Mouse (Mus musculus) retina, adult 2 months (tissue): ENCODE results near the gene Fli1.

ENCODE experiments used
- DNase-seq: peaks from one replicate; pipeline ENCODE4 v3.0.0-alpha.2; 2012; ENCODE audit warnings: low read depth, low spot score

The Fli1 gene

GRCm38 (mm10) chr9:32542212-32543039 lies at the start of gene Fli1:
Gene Fli1 (minus strand): TSS chr9:32542861.
- DNase-seq = no peak

- DNase-seq = peak; percentile 41
Observed at GRCm38 (mm10) chr9:32591732-32592582, 49.3 kb upstream of the Fli1 start.

DNA sequence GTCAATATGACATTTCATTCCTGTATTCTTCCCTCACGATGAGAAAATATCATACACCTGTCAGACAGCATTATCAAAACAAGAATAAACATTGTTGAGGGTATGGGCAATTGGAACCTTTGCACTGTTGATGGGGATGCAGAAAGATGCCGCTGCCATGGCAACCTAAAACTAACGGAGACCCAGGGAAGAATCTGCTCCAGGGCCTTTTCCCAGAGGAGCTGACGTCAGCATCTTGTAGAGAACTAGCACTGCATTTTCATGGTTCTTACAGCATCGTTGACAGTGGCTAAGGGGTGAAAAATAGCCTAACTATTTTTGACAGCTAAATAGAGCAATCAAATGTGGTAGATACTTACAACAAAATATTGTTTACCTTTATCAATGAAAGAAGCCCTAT lies 47.9 kb upstream of the Fli1 start:
- no peak for DNase-seq

- DNase-seq = peak; percentile 37
Observed at GRCm38 (mm10) chr9:32589900-32590299, 47.2 kb upstream of the Fli1 start.

DNA sequence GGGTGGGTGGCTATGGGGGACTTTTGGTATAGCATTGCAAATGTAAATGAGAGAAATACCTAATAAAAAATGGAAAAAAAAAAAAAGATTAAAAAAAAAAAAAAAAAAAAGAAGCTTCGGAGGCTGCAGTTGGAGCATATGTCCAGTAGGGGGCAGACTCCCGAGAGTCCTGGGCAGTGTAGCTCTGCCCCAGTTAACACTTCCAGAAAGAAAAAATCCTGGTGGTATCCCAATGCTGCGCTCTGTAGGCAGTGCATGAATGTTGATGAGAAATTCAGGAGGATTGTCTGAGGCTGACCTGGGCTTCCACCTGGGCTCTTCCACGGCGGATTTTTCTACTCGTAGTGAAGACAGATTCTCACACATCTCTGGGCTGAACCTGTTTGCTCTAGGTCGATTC lies 42.7 kb upstream of the Fli1 start:
- DNase-seq = no peak

DNA sequence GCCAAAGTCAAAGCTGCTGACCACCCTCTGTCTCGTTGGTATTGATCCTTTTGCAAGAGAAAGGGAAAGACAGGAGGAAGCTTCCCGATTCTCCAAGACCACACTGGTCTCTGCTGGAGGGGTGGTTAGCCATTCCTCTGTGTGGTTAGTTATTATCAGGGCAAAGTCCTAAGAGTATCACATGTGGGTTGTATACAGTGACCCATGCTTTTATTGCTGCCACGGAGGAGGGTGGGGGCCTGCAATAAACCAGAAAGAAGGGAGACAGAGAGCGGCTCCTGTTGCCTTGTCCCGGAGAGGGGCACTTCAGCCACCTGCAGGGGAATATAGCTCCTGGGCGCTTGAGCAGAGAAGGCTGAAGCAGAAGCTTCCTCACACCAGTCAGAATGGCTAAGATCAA lies 41.2 kb upstream of the Fli1 start:
- no peak for DNase-seq

GRCm38 (mm10) chr9:32581851-32582573 lies 39.4 kb upstream of the Fli1 start:
- no peak for DNase-seq

- DNase-seq = no peak
Observed at GRCm38 (mm10) chr9:32578411-32578810, 35.8 kb upstream of the Fli1 start.

DNA sequence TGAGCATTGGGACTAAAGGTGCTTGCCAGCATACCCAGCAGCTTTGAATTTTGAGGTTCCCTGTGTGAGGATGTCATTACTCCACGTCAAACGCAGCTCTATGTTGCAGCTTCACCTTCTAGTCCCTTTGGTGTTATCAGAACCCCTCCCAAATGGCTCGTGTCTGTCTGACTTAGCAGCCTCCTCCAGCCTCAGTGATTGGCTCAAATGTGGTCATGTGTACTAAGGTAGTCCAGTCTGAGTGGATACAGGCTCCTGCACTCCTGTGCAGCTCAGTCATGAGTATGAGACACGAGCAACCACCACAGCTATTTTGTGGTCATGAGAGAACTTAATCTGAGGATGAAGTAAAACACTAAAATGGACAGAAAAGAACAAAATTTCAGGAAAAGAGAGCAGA lies 31.0 kb upstream of the Fli1 start:
- DNase-seq = no peak

- DNase-seq = no peak
Observed at GRCm38 (mm10) chr9:32571676-32572075, 29.0 kb upstream of the Fli1 start.

DNA sequence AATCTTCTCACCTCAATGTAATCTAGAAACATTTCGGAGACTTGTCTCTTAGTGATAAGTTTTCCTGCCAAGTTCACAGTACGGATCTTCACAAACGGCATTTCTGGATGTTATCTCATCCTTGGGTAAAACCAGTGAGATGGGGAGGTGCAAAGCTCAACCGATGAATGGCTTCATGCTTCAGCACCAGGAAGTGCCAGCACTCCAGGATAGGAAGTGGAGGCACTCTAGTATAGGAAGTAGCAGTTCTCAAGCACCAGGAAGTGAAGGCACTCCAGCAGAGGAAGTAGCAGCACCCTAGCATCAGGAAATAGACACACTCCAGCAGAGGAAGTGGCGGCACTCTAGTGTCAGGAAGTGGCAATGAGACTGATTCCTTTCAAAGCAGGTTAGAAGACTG lies 27.9 kb upstream of the Fli1 start:
- no peak for DNase-seq

DNA sequence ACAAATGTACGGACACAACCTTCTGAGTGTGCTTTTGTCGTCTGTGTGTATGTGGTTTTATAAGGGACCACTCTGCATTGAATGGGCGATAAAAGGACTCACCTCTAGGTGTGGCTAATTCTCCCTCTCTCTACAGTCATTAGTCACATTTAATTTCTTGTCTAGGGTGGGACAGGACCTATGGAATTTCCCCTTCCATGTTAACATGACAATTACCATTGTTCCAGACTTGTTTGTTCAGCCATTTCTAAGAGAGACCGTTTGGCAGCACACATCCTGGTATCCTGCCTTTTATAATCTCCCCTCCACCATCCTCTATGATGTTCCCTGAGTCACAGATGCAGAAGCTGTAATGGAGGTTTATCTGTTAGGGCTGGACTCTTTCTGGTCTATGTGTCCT lies 26.6 kb upstream of the Fli1 start:
- DNase-seq = no peak

GRCm38 (mm10) chr9:32567603-32568002 lies 24.9 kb upstream of the Fli1 start:
- DNase-seq = no peak

DNA sequence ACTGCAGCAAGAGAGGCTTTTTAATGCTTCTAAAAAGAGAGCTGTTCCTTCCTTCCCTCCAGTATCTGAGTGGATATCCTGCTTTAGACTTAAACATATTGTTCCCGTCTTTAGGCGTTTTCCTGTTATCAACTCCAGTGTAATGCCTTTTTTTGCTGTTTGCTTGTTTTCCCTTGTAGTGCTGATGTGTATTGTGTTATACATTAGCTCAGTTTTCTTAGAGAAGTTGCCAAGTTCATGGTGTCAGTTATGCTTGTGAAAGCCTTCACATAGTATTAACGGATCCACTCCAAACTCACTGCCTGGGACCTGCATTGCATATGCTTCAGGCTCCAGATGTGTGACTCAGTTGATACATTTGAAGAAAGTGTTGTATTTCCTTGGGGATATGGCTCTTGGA lies 22.6 kb upstream of the Fli1 start:
- no peak for DNase-seq

DNA sequence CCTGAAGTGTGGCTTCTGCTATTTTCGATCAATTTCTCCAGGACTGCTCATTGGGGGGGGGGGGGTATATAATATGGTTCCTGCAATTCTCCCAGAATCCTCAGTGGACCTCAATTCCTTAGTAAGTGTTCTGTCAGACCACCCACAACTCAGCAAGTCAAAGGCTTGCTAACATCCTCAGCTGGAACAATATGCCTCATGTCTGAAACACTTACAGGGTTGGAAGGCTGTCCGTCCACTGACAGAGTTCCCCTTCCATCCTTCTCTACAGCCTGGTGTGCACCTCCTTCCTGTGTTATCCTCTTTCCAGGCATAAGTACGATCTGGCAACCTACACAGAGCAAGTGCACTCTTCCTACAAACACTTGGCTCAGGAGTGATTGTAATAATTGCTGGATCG lies 20.2 kb upstream of the Fli1 start:
- no peak for DNase-seq

DNA sequence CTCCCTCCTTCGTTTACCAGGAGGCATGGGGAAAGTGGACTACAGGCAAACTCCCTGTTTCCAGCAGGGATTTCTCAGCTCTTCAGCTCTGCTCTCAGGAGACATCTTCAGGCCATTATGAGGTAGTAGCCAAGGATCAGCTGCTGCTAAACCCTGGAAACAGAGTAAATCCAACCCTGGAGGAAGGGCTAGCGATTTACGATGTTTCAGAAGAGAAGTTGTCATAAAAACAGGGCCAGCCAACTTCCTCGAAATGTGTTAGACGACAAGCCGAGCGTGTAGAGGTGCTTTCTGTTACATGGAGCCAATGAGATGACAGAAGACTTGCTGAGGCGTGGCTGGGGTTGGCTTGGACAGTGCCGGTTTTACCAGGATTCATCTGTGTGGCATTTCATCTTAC lies 19.7 kb upstream of the Fli1 start:
- no peak for DNase-seq

GRCm38 (mm10) chr9:32561190-32561890 lies 18.7 kb upstream of the Fli1 start:
- no peak for DNase-seq

DNA sequence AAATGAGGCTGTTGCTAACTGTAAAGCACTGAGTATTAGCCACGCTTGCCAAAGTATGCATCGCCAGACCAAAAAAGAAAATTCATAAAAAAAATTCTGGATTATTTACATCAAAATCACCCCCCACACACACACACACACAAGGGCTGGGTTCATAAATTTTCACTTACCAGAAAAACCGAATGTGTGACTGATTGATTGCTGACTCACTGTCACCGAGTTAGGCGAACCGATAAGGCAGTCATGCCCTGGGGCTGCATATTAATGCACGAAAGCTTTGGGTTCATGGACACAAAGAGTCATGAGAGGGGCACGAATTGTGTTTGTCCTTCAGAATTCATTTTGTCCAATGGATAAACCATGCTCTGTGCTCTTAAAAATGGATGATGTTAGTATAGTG lies 17.2 kb upstream of the Fli1 start:
- DNase-seq = no peak

DNA sequence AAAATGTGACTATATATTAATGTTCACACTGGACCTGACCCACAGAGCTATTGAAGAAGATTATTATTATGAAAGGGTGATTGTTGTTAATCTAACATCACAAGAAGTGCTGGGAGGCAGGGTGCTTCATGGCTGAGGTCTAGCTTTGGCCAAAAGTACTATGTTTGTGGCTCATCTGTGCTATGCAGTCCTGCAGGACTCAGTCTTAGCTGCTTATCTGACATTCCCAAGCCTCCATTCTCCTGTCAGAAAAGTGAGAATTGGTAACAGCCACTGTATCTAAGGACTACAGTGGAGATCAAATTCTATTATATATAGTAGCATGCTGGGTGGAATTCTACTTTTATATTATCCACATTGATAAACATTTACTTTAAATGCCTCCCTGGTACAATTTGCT lies 16.8 kb upstream of the Fli1 start:
- DNase-seq = no peak

DNA sequence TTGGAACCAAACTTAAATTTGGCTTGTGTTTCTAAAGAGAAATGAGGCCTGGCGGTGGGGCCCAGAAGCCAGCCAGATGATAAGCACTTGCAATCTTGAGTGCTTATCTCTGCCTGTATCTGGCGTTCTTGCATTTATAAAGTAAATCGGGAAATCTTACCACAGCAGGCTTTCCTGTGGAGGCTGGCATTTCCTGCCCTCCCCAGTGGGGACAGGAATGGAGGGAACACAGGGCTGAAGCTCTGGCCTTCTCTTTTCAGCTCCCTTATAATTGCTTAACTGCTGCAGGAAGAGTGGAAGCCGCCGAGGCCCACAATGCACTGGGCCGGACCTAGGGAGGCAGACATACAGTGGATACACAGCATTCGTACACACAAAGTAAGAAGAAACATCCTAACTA lies 13.7 kb upstream of the Fli1 start:
- DNase-seq = no peak

DNA sequence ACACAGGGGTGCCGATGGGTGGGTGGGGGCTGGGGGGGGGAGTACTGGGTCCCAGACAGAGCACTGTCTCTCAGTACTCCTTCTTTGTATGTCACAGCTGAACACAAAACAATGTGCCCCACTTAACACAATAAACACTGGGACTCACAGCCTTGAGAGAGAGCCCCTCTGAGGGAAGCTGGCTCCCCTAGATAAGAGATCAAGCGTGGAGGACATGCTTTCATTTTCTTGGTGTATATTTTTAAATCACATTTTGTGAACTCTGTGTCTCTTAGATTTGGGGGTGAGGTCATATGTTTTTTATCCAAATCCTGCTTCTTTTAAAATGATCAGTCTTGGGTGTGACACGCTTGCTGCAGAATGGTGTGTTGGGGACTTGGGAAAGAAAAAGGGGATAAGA lies 12.6 kb upstream of the Fli1 start:
- no peak for DNase-seq

- DNase-seq = no peak
Observed at GRCm38 (mm10) chr9:32550541-32550940, 7.9 kb upstream of the Fli1 start.
